Mouse (Mus musculus): ENCODE results near the gene Id3.

- TF ChIP-seq CTCF (IDR thresholded peaks at IDR 0.05; ENCODE audit: insufficient read depth, low read length) (no peak), POLR2A (IDR thresholded peaks at IDR 0.05; ENCODE audit: borderline replicate concordance, extremely low read depth, low read depth, low read length) (no peak)
Measured at GRCm38 (mm10) chr4:136172542-136173209, 29.4 kb downstream of the Id3 start.

All from lung, adult 2 months (tissue).